ENCODE assay signal across 8 mouse cellular contexts in genomic region chr5:113179843-113180682, GRCm38 (mm10). TPM values are rescaled to one million over a fixed set of nuclear protein-coding genes. Genes with fewer than 3 reads are reported as not detected.
DNase-seq lines count a peak whose midpoint lies in the region; ATAC-seq and TF ChIP-seq lines count a peak whose summit lies in the region.

No protein-coding gene starts in this region.

- no peaks in the 10 kb centered on the region for H3K27me3 ChIP-seq in embryonic facial prominence, embryonic 10.5 days (replicated peaks; ENCODE audit: low read depth, poor library complexity, severe bottlenecking)
- H3K27me3 ChIP-seq in intestine, postnatal 0 days (replicated peaks; ENCODE audit: control insufficient read depth, insufficient read depth, low read length): no peaks in the 10 kb centered on the region
- no peaks in the 10 kb centered on the region for H3K27me3 ChIP-seq in midbrain, embryonic 10.5 days (ENCODE audit: low read depth, poor library complexity, severe bottlenecking)

- no peaks in the 10 kb centered on the region for H3K9me3 ChIP-seq in embryonic facial prominence, embryonic 10.5 days
- no peaks in the 10 kb centered on the region for H3K9me3 ChIP-seq in intestine, postnatal 0 days (ENCODE audit: control insufficient read depth)
- H3K9me3 ChIP-seq in midbrain, embryonic 10.5 days (replicated peaks): no peaks in the 10 kb centered on the region

- intact Hi-C loops in left cerebral cortex, postnatal 36 days (cut with DNase I): loop anchor here (1.0 to 2.0 kb wide), 2 partner anchors 41 to 47 kb away; partner anchors contain the start of genes 2900026A02Rik and Tmem211

- ATAC-seq in intestine, postnatal 0 days: peak; percentile 56
- no peak for ATAC-seq in inflammation-experienced regulatory T-cells, adult 6 months

- 3% methylated on average over 30 of the region's 30 CpGs for WGBS in embryonic facial prominence, embryonic 10.5 days
- 7% methylated on average over 30 of the region's 30 CpGs for WGBS in intestine, postnatal 0 days
- 3% methylated on average over 28 of the region's 30 CpGs for WGBS in midbrain, embryonic 10.5 days

- H3K4me1 ChIP-seq in embryonic facial prominence, embryonic 10.5 days: peaks cover 31% of the 10 kb centered on the region
- H3K4me1 ChIP-seq in intestine, postnatal 0 days (replicated peaks; ENCODE audit: control insufficient read depth, insufficient read depth, low read length): no peaks in the 10 kb centered on the region
- peaks cover 32% of the 10 kb centered on the region for H3K4me1 ChIP-seq in midbrain, embryonic 10.5 days

- H3K36me3 ChIP-seq in embryonic facial prominence, embryonic 10.5 days (replicated peaks): peaks cover 20% of the 10 kb centered on the region
- H3K36me3 ChIP-seq in intestine, postnatal 0 days (ENCODE audit: control insufficient read depth, insufficient read depth): peaks cover 35% of the 10 kb centered on the region
- H3K36me3 ChIP-seq in midbrain, embryonic 10.5 days: peaks cover 33% of the 10 kb centered on the region

- peak overlapping the region; percentile 89 for H3K27ac ChIP-seq in embryonic facial prominence, embryonic 10.5 days (replicated peaks)
- H3K27ac ChIP-seq in intestine, postnatal 0 days (ENCODE audit: low read depth, low read length): peak overlapping the region; percentile 67
- peak overlapping the region; percentile 87 for H3K27ac ChIP-seq in midbrain, embryonic 10.5 days (replicated peaks)

- peak overlapping the region; percentile 40 for H3K4me2 ChIP-seq in intestine, postnatal 0 days (replicated peaks; ENCODE audit: low read depth)

- peak overlapping the region; percentile 56 for H3K4me3 ChIP-seq in embryonic facial prominence, embryonic 10.5 days
- no peak overlapping the region for H3K4me3 ChIP-seq in intestine, postnatal 0 days (ENCODE audit: low read depth, low read length)
- peak overlapping the region; percentile 53 for H3K4me3 ChIP-seq in midbrain, embryonic 10.5 days

- peak; percentile 97 for TF ChIP-seq CTCF in intestine, postnatal 0 days (IDR thresholded peaks at IDR 0.05; ENCODE audit: low read depth)

- H3K9ac ChIP-seq in intestine, postnatal 0 days (ENCODE audit: low read depth, low read length): no peak overlapping the region

- DNase-seq in adrenal gland, postnatal 14 days: peak; percentile 92
- DNase-seq in embryonic facial prominence, embryonic 10.5 days (ENCODE audit: low spot score): peak; percentile 91
- DNase-seq in gonadal fat pad, adult 2 months (ENCODE audit: low read depth): peak; percentile 42
- peak; percentile 76 to 83 for DNase-seq in left cerebral cortex, postnatal 36 days (ENCODE audit: low spot score in 2 of 2)
- DNase-seq in midbrain, embryonic 10.5 days (ENCODE audit: low spot score): peak; percentile 88
- peak; percentile 92 for DNase-seq in right cerebral cortex, postnatal 4 days

RNA-seq across cellular contexts. Expression of gene 2900026A02Rik, which starts 41.0 kb away (rescaled TPM):
- 18.2 and 20.7 TPM in 2 replicates for total RNA-seq in adrenal gland, postnatal 14 days (2021)
- polyA plus RNA-seq in embryonic facial prominence, embryonic 10.5 days (2016; fragmentation: Nextera tagmentation; extraction: Ambion mirVana): 3.7 and 4.6 TPM in 2 replicates
- polyA plus RNA-seq in gonadal fat pad, adult 2 months (2012; rRNA removed): 16.7 and 22.4 TPM in 2 replicates
- 8.0 and 10.4 TPM in 2 replicates for polyA plus RNA-seq in intestine, postnatal 0 days (2015; fragmentation: Nextera tagmentation; extraction: Ambion mirVana)
- 10 to 100 TPM; 40.8 to 41.0 TPM for total RNA-seq in left cerebral cortex, postnatal 36 days (2021)
- polyA plus RNA-seq in midbrain, embryonic 10.5 days (2016; fragmentation: Nextera tagmentation; extraction: Ambion mirVana): 2.7 and 2.9 TPM in 2 replicates
- polyA plus RNA-seq in inflammation-experienced regulatory T-cells, adult 6 months (2017; shearing (Covaris generic)): 1 to 10 TPM; 1.4 to 3.2 (median 1.4) TPM

RNA-seq across cellular contexts. Expression of gene Tmem211, which starts 46.6 kb away (rescaled TPM):
- not detected in 2 replicates for total RNA-seq in adrenal gland, postnatal 14 days (2021)
- 0.21 and 0.46 TPM in 2 replicates for polyA plus RNA-seq in embryonic facial prominence, embryonic 10.5 days (2016; fragmentation: Nextera tagmentation; extraction: Ambion mirVana)
- not detected in 2 replicates for polyA plus RNA-seq in gonadal fat pad, adult 2 months (2012; rRNA removed)
- polyA plus RNA-seq in intestine, postnatal 0 days (2015; fragmentation: Nextera tagmentation; extraction: Ambion mirVana): not detected in 2 replicates
- not detected for total RNA-seq in left cerebral cortex, postnatal 36 days (2021)
- 0.10 TPM in 1 of 2 replicates, not detected in the other for polyA plus RNA-seq in midbrain, embryonic 10.5 days (2016; fragmentation: Nextera tagmentation; extraction: Ambion mirVana)
- not detected for polyA plus RNA-seq in inflammation-experienced regulatory T-cells, adult 6 months (2017; shearing (Covaris generic))

Comparison
In these comparisons a context has a peak if more than half of its experiments do, and no peak if none do; other contexts are left out.
1. DNase-seq: peak in every context shown above with its lines; median percentile 92 in adrenal gland, postnatal 14 days; 92 in right cerebral cortex, postnatal 4 days; 91 in embryonic facial prominence, embryonic 10.5 days; 88 in midbrain, embryonic 10.5 days; 80 in left cerebral cortex, postnatal 36 days; 42 in gonadal fat pad, adult 2 months.